Mouse (Mus musculus): ENCODE results near the gene Suv39h2. TPM values are rescaled to one million over a fixed set of nuclear protein-coding genes. Genes with fewer than 3 reads are reported as not detected.

Gene Suv39h2
- polyA plus RNA-seq (2015; fragmentation: Nextera tagmentation; extraction: Ambion mirVana): 8.4 TPM in 2 replicates

GRCm38 (mm10) chr2:3474861-3475283 lies at the start of gene Suv39h2:
Gene Suv39h2 (minus strand): TSS chr2:3475031.

GRCm38 (mm10) chr2:3512552-3513454 lies 38.0 kb upstream of the Suv39h2 start, which contains the start of the genes Gm45902, Hspa14 and Cdnf:
Gene Gm45902 (minus strand): TSS chr2:3512790.
Gene Hspa14 (minus strand): TSS chr2:3512814.
Gene Cdnf (plus strand): TSS chr2:3513030.

GRCm38 (mm10) chr2:3423841-3424578 lies 50.8 kb downstream of the Suv39h2 start, which contains the start of gene Dclre1c:
Gene Dclre1c (plus strand): TSS chr2:3424131.

DNA sequence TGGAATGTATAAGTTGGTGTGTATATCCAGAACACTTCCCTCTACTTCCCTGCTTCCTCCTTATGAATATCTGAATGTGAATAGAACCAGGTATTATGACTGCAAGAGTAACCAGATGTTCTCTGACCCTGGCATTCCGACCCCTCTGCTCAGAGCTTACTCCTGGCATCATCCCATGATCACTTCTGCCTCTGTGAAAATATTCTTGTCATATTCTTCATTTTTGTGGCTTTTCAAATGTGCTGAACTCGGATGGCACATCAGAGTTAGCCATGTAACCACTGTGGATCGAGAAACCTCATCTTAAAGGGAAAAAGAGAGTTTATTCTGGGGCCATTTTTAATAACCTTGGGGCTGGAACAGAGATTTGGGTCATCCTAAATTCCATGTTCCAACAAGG lies 52.3 kb downstream of the Suv39h2 start, which contains the start of gene Meig1:
Gene Meig1 (minus strand): TSS at position 101 of the 400 bp plus-strand sequence.

Other genes with a start within 250 kb of the Suv39h2 start
- gene Nmt2, start 190.8 kb downstream of the Suv39h2 start, polyA plus RNA-seq (2015; fragmentation: Nextera tagmentation; extraction: Ambion mirVana): 20.2 and 21.0 TPM in 2 replicates
- gene Rpp38, start 142.4 kb downstream of the Suv39h2 start, polyA plus RNA-seq (2015; fragmentation: Nextera tagmentation; extraction: Ambion mirVana): 15.2 and 17.4 TPM in 2 replicates
- 0.34 TPM in 1 of 2 replicates, not detected in the other for gene Acbd7, start 138.9 kb downstream of the Suv39h2 start, polyA plus RNA-seq (2015; fragmentation: Nextera tagmentation; extraction: Ambion mirVana)
- gene Olah, start 77.8 kb downstream of the Suv39h2 start, polyA plus RNA-seq (2015; fragmentation: Nextera tagmentation; extraction: Ambion mirVana): not detected in 2 replicates
- gene Meig1, start 52.4 kb downstream of the Suv39h2 start, polyA plus RNA-seq (2015; fragmentation: Nextera tagmentation; extraction: Ambion mirVana): not detected in 2 replicates
- gene Dclre1c, start 50.9 kb downstream of the Suv39h2 start, polyA plus RNA-seq (2015; fragmentation: Nextera tagmentation; extraction: Ambion mirVana): 6.4 and 8.2 TPM in 2 replicates
- gene Gm45902, start 37.8 kb upstream of the Suv39h2 start, polyA plus RNA-seq (2015; fragmentation: Nextera tagmentation; extraction: Ambion mirVana): 2.0 and 2.4 TPM in 2 replicates
- 85.9 and 88.6 TPM in 2 replicates for gene Hspa14, start 37.8 kb upstream of the Suv39h2 start, polyA plus RNA-seq (2015; fragmentation: Nextera tagmentation; extraction: Ambion mirVana)
- 0.12 and 0.28 TPM in 2 replicates for gene Cdnf, start 38.0 kb upstream of the Suv39h2 start, polyA plus RNA-seq (2015; fragmentation: Nextera tagmentation; extraction: Ambion mirVana)
- 26.4 and 32.5 TPM in 2 replicates for gene Fam107b, start 95.5 kb upstream of the Suv39h2 start, polyA plus RNA-seq (2015; fragmentation: Nextera tagmentation; extraction: Ambion mirVana)

Measured in spleen, postnatal 0 days (tissue).